Mouse (Mus musculus) embryonic fibroblast, embryonic 13.5 days (primary cell): ENCODE data around the gene Vars.

Experiments used
- CTCF ChIP-seq: IDR thresholded peaks from 2 replicates; pipeline ENCODE4 v1.5.1; 2011; ENCODE audit warnings: mild to moderate bottlenecking, control low read depth, low read length, moderate library complexity, borderline replicate concordance; ENCODE audit not compliant: insufficient read depth
- POLR2A ChIP-seq: IDR thresholded peaks from 2 replicates; pipeline ENCODE4 v1.6.1; 2011; ENCODE audit warnings: low read depth, mild to moderate bottlenecking, control low read depth, low read length, moderate library complexity

DNA sequence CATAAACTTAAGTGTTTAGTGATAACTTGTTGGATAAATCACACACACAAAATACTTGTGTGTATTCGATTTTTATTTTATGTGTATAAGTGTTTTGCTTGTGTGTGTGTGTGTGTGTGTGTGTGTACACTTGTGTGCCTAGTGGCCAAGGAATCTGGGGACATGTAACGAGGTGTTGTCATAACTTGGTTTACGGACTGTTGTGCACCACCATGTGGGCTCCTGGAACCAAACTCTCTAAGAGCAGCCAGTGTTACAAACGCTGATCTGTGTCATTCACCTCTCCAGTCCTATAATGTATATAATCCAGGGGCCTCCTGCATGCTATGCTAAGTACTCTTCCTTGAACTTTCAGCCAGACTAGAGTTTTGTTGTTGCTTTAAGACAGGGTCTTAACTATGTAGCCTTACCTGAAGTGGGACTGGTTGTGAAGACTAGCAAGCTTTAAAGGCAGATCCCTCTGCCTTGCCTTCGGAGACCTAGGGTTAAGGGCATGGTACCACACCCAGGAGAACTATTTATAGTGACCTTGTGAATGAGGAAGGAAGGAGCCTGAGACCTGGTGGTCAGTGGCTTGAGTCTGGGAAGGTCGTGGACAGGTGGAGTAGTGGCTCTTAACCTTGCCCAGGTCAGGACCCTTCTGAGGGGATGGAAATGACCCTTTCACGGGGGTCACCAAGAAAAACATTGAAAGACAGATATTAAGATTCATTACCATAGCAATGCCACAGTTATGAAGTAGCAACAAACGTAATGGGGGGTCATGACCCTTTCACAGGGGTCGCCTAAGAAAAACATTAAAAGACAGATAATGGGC lies 2.4 kb downstream of the Vars start:
- TF ChIP-seq CTCF (no peak), POLR2A (no peak)
